Mouse (Mus musculus) liver, adult 2 months (tissue): ENCODE measurements at regions not wholly inside any gene's neighbourhood (a gene's known extent, or its start where the extent isn't known, plus 50 kb on each side); places are given as distances from the start of the nearest gene placed in this dataset.

Experiments used
- DNase-seq: peaks from one replicate; pipeline ENCODE4 v3.0.0-alpha.2; 2011; ENCODE audit warnings: low read depth, low spot score; ENCODE audit errors: extremely low read depth
- H3K27ac ChIP-seq: fragments of 200-500 bp; replicated peaks from 2 replicates; pipeline ENCODE4 v1.5.1; 2012; ENCODE audit warnings: low read depth, mild to moderate bottlenecking, control low read depth, inconsistent platforms, low read length; ENCODE audit not compliant: insufficient read depth
- H3K27me3 ChIP-seq: fragments of 200-500 bp; 2 replicates; pipeline ENCODE4 v1.6.1; 2012; ENCODE audit warnings: mild to moderate bottlenecking, moderate library complexity, low read length, inconsistent platforms; ENCODE audit not compliant: control insufficient read depth, insufficient read depth
- H3K36me3 ChIP-seq: fragments of 200-500 bp; 2 replicates; pipeline ENCODE4 v1.6.1; 2012; ENCODE audit warnings: low read length, inconsistent platforms; ENCODE audit not compliant: control insufficient read depth, insufficient read depth
- H3K4me1 ChIP-seq: fragments of 200-500 bp; 2 replicates; pipeline ENCODE4 v1.6.1; 2011; ENCODE audit warnings: low read length; ENCODE audit not compliant: control insufficient read depth, insufficient read depth
- H3K4me3 ChIP-seq: fragments of 200-500 bp; 2 replicates; pipeline ENCODE4 v1.5.1; 2011; ENCODE audit warnings: low read depth, mild to moderate bottlenecking, control low read depth, low read length, moderate library complexity; ENCODE audit not compliant: insufficient read depth
- H3K79me2 ChIP-seq: fragments of 200-500 bp; 2 replicates; pipeline ENCODE4 v1.6.1; 2012; ENCODE audit warnings: inconsistent platforms, mild to moderate bottlenecking, low read length, moderate library complexity; ENCODE audit not compliant: control insufficient read depth, insufficient read depth
- H3K9ac ChIP-seq: fragments of 200-500 bp; 2 replicates; pipeline ENCODE4 v1.6.1; 2012; ENCODE audit warnings: low read depth, mild to moderate bottlenecking, control low read depth, inconsistent platforms, low read length
- CTCF ChIP-seq: fragments of 200-500 bp; IDR thresholded peaks from 2 replicates; pipeline ENCODE4 v1.5.1; 2011; ENCODE audit warnings: low read depth, low read length, control low read depth
- POLR2A ChIP-seq: fragments of 200-500 bp; IDR thresholded peaks from 2 replicates; pipeline ENCODE4 v1.6.1; 2011; ENCODE audit warnings: low read length, control low read depth; ENCODE audit not compliant: insufficient read depth; ENCODE audit errors: extremely low read depth
- WGBS: fragments of 180-500 bp; shearing (Covaris S2); methylation state at CpG from one replicate; pipeline ENCODE4 v1.1.7; 2018; 5-methylcytosine and 5-hydroxymethylcytosine counted together

DNA sequence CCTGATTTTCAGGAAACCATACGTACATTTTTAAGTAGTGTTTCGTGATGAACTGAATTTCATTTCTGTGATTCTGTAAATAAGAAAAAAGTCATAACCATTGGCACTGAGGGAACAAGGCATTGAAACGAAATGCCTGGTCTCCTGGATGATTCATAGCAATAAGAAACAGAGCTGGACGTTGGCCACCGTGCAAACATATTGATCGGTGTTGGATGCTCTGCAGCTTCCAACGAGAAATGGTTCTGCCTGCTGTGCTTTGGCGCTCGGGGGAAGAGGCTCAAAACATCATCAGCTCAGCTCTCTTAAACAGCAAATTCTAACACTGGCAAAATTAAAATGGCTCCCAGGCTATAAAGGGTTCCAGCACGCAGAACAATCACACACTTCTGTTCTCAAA lies 64.3 kb upstream of the Atrnl1 start:
- Histone ChIP-seq H3K9ac (no peak overlapping the region), H3K4me1 (peaks cover 3% of the 10 kb centered on the region), H3K79me2 (no peaks in the 10 kb centered on the region), H3K4me3 (no peak overlapping the region), H3K27ac (peak overlapping the region; percentile 73), H3K36me3 (no peaks in the 10 kb centered on the region), H3K27me3 (no peaks in the 10 kb centered on the region)
- TF ChIP-seq CTCF (no peak), POLR2A (no peak)
- peak; percentile 86 for DNase-seq
- 27% methylated on average over 10 of the region's 10 CpGs for whole genome bisulfite sequencing

DNA sequence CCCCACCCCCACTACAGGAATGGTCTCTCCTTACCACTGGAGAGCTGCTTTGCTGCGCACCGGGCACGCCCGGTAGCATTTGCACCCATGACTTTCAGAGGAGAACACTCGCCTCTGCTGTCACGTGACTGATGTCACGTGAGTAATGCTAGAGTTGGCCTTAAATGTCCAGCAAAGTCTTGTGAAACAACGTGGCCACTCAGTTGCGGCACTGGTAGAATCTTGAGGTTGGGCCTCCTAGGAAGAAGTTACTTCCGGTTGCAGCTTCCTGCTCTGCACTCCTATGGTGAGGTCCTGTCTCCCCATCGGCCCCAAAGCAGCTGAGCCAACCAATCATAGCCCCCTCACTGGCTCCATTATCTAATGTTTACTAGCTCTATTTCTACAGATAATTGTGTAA lies 62.7 kb upstream of the Atrnl1 start:
- Histone ChIP-seq H3K79me2 (no peaks in the 10 kb centered on the region), H3K27me3 (no peaks in the 10 kb centered on the region), H3K27ac (no peak overlapping the region), H3K9ac (no peak overlapping the region), H3K4me1 (peaks cover 3% of the 10 kb centered on the region), H3K4me3 (no peak overlapping the region), H3K36me3 (no peaks in the 10 kb centered on the region)
- 88% methylated on average over 11 of the region's 11 CpGs for WGBS
- DNase-seq = no peak
- TF ChIP-seq CTCF = no peak
- no peak for TF ChIP-seq POLR2A

DNA sequence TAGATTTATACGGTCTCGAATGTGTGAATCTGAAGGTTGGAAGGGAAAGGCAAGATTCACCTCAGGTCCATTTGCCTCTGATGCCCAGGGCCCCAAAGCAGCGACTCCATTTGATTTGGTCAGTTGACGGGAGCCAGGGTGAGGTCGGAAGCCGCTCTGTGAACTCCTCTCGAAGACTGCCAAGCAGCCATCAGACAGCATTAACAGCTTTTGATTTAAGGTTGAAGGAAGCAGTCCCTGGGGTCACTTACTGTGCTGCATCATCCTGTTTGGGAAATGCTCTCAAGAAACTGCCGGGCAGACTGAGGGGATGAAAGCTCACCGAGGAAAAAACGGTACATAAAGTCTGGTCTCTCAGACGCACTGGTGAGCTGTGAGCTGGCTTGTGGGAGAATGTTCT lies 62.2 kb upstream of the Atrnl1 start:
- TF ChIP-seq POLR2A (no peak), CTCF (no peak)
- no peak for DNase-seq
- Histone ChIP-seq H3K36me3 (no peaks in the 10 kb centered on the region), H3K9ac (no peak overlapping the region), H3K79me2 (no peaks in the 10 kb centered on the region), H3K27me3 (no peaks in the 10 kb centered on the region), H3K4me3 (no peak overlapping the region), H3K4me1 (peaks cover 3% of the 10 kb centered on the region), H3K27ac (no peak overlapping the region)
- 79% methylated on average over 11 of the region's 11 CpGs for WGBS

GRCm38 (mm10) chr19:57552964-57553740 lies 57.7 kb upstream of the Atrnl1 start:
- Histone ChIP-seq H3K79me2 (no peaks in the 10 kb centered on the region), H3K4me1 (no peaks in the 10 kb centered on the region), H3K27ac (no peak overlapping the region), H3K9ac (no peak overlapping the region), H3K4me3 (no peak overlapping the region), H3K36me3 (no peaks in the 10 kb centered on the region), H3K27me3 (no peaks in the 10 kb centered on the region)
- no peak for TF ChIP-seq POLR2A
- no peak for TF ChIP-seq CTCF
- DNase-seq = peak; percentile 86
- 50% methylated on average over 11 of the region's 11 CpGs for WGBS

DNA sequence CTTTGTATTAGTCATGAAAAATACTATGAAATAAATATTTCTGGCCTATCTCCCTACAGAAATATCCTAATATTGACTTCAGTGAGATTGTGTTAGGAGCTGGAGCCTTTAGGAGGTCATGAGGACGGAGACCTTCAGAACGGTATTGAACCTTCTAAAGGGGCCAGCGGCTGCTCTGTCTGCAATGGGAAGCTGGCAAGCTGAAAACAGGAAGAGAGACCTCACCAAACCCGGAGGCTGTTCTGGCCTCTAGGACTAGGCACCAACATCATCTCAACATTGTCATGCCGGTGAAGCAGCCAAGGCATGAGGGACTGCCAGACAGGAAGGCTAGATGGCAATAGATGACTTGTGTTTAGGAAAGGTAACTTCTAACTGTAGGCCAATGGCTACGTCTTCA lies 56.7 kb upstream of the Atrnl1 start:
- no peak for TF ChIP-seq CTCF
- no peak for TF ChIP-seq POLR2A
- no peak overlapping the region for H3K4me3 ChIP-seq
- no peaks in the 10 kb centered on the region for H3K79me2 ChIP-seq
- no peak overlapping the region for H3K27ac ChIP-seq
- no peaks in the 10 kb centered on the region for H3K4me1 ChIP-seq
- 76% methylated on average over 6 of the region's 6 CpGs for WGBS
- H3K36me3 ChIP-seq = no peaks in the 10 kb centered on the region
- no peak overlapping the region for H3K9ac ChIP-seq
- no peak for DNase-seq
- no peaks in the 10 kb centered on the region for H3K27me3 ChIP-seq

- H3K27ac ChIP-seq = no peak overlapping the region
- DNase-seq = no peak
- H3K79me2 ChIP-seq = no peaks in the 10 kb centered on the region
- no peaks in the 10 kb centered on the region for H3K27me3 ChIP-seq
- 77% methylated on average over 5 of the region's 5 CpGs for WGBS
- H3K36me3 ChIP-seq = no peaks in the 10 kb centered on the region
- H3K4me3 ChIP-seq = no peak overlapping the region
- TF ChIP-seq POLR2A = no peak
- no peak for TF ChIP-seq CTCF
- H3K9ac ChIP-seq = no peak overlapping the region
- no peaks in the 10 kb centered on the region for H3K4me1 ChIP-seq
These were observed 55.5 kb upstream of the Atrnl1 start for GRCm38 (mm10) chr19:57555313-57555712.
